In genomic region chr2:7270051-7270450, GRCm38 (mm10) we compare ENCODE assay signal across 9 mouse cellular contexts.
DNase-seq lines count a peak whose midpoint lies in the region.
"Had no signal": no experiment of that assay in that cellular context is flagged by ENCODE, and none has a peak within 500 bp of the region (broad histone marks: within the 10 kb centered on the region; RNA-seq: fewer than 3 reads in every experiment).

No protein-coding gene starts in this region.

- 78% methylated on average over 7 of the region's 7 CpGs for WGBS in heart, embryonic 10.5 days

- no peak overlapping the region for H3K4me3 ChIP-seq in heart, embryonic 10.5 days
- H3K4me3 ChIP-seq: megakaryocyte, embryonic 14.5 days had no signal

- no peaks in the 10 kb centered on the region for H3K36me3 ChIP-seq in heart, embryonic 10.5 days

- no peak overlapping the region for H3K27ac ChIP-seq in heart, embryonic 10.5 days

- intact Hi-C loops in heart, postnatal 10 days (cut with DNase I) = no loop called here

- H3K9me3 ChIP-seq in heart, embryonic 10.5 days = no peaks in the 10 kb centered on the region
- H3K9me3 ChIP-seq: megakaryocyte, embryonic 14.5 days had no signal

- no peaks in the 10 kb centered on the region for H3K4me1 ChIP-seq in heart, embryonic 10.5 days
- H3K4me1 ChIP-seq: megakaryocyte, embryonic 14.5 days had no signal

- H3K27me3 ChIP-seq in heart, embryonic 10.5 days (ENCODE audit: insufficient read depth, poor library complexity, severe bottlenecking) = no peaks in the 10 kb centered on the region
- H3K27me3 ChIP-seq: megakaryocyte, embryonic 14.5 days had no signal

- peak; percentile 20 to 40 for DNase-seq in heart, postnatal 10 days
- no peak for DNase-seq in heart, embryonic 10.5 days (ENCODE audit: low spot score)
- DNase-seq in induced T-regulatory cell, adult 2 months (ENCODE audit: low read depth) = peak; percentile 53
- peak; percentile 33 for DNase-seq in lung, postnatal 14 days
- DNase-seq in thymus, postnatal 10 days (ENCODE audit: low spot score in 2 of 2) = peak; percentile 18 to 19
- DNase-seq in urinary bladder, postnatal 4 days (ENCODE audit: low spot score in 2 of 2) = no peak
- no peak for DNase-seq in adipocyte (ENCODE audit: low spot score)
- DNase-seq in embryo, embryonic 9.5 days (ENCODE audit: extremely low spot score) = no peak

Comparison
In these comparisons a context has a peak if more than half of its experiments do, and no peak if none do; other contexts are left out.
1. DNase-seq: peak in heart, postnatal 10 days (2 of 2), induced T-regulatory cell, adult 2 months (single experiment), lung, postnatal 14 days (single experiment) and thymus, postnatal 10 days (2 of 2); none in heart, embryonic 10.5 days (single experiment), urinary bladder, postnatal 4 days (0 of 2), adipocyte (single experiment) and embryo, embryonic 9.5 days (single experiment).